In the genomic region with DNA sequence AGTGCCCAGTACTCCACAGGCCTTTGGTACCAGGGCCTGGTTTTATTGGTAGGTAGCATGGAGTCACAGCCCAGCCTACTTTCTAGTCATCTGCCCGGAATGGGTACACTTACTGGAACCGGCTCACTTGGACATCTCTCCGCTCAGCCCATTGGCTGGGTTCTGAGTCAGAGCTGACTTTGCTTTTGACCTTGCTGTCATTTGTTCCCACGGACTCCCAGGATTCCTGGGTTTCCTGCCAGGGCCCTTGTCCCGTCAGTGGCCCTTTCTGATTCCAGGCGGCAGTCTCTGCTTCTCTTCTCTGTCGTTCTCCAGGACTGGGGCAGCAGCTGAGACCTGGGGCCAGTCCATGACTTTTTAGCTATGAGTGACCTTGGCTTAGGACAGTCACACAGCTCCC, we compare ENCODE assay signal across 19 mouse cellular contexts.
DNase-seq lines count a peak whose midpoint lies in the region.
"Had no signal": no experiment of that assay in that cellular context is flagged by ENCODE, and none has a peak within 500 bp of the region (broad histone marks: within the 10 kb centered on the region; RNA-seq: fewer than 3 reads in every experiment).

No protein-coding gene starts in this region.

- H3K4me3 ChIP-seq in heart, embryonic 10.5 days = no peak overlapping the region
- H3K4me3 ChIP-seq: embryonic facial prominence, embryonic 12.5 days; forebrain, embryonic 15.5 days; heart, embryonic 13.5 days; intestine, embryonic 15.5 days had no signal

- no peaks in the 10 kb centered on the region for H3K36me3 ChIP-seq in heart, embryonic 10.5 days
- H3K36me3 ChIP-seq: embryonic facial prominence, embryonic 12.5 days; forebrain, embryonic 15.5 days; G1E; heart, embryonic 13.5 days; intestine, embryonic 15.5 days had no signal

- H3K27me3 ChIP-seq in heart, embryonic 10.5 days (ENCODE audit: insufficient read depth, poor library complexity, severe bottlenecking) = peaks cover 11% of the 10 kb centered on the region; the same call in 1 of the 2 replicates
- H3K27me3 ChIP-seq: embryonic facial prominence, embryonic 12.5 days; forebrain, embryonic 15.5 days; intestine, embryonic 15.5 days had no signal

- intact Hi-C loops in heart, postnatal 14 days (cut with DNase I) = no loop called here

- H3K9me3 ChIP-seq in heart, embryonic 10.5 days = no peaks in the 10 kb centered on the region
- H3K9me3 ChIP-seq: embryonic facial prominence, embryonic 12.5 days; forebrain, embryonic 15.5 days; heart, embryonic 13.5 days; intestine, embryonic 15.5 days had no signal

- 66% methylated on average over 7 of the region's 7 CpGs for WGBS in heart, embryonic 10.5 days

- H3K4me1 ChIP-seq in heart, embryonic 10.5 days = peaks cover 29% of the 10 kb centered on the region
- H3K4me1 ChIP-seq: embryonic facial prominence, embryonic 12.5 days; intestine, embryonic 15.5 days had no signal

- DNase-seq in heart, embryonic 10.5 days (ENCODE audit: low spot score) = no peak
- no peak for DNase-seq in heart, postnatal 14 days
- DNase-seq in adrenal gland, adult 8-10 months = peak; percentile 59
- peak; percentile 76 to 78 for DNase-seq in adrenal gland, postnatal 36 days
- no peak for DNase-seq in spleen, adult 12 weeks (ENCODE audit: low spot score)
- DNase-seq in lung, adult 18-20 months = no peak
- DNase-seq: B cell, adult 2 months; cerebellum, adult 11 months; cerebellum, adult 9-10 months; cerebellum, postnatal 25 days; gastrocnemius, postnatal 36 days; heart, adult 11 months; kidney, adult 18-20 months had no signal

- peak overlapping the region; percentile 44; the same call in 1 of the 2 replicates for H3K27ac ChIP-seq in heart, embryonic 10.5 days
- H3K27ac ChIP-seq: embryonic facial prominence, embryonic 12.5 days; forebrain, embryonic 15.5 days; heart, embryonic 13.5 days; hindbrain, embryonic 14.5 days; intestine, embryonic 15.5 days had no signal

Comparison
In these comparisons a context has a peak if more than half of its experiments do, and no peak if none do; other contexts are left out.
1. DNase-seq: peak in adrenal gland, adult 8-10 months (single experiment) and adrenal gland, postnatal 36 days (2 of 2); none in heart, embryonic 10.5 days (single experiment), heart, postnatal 14 days (0 of 2), spleen, adult 12 weeks (single experiment) and lung, adult 18-20 months (0 of 2).